Mouse (Mus musculus): ENCODE data around the gene Plekhj1. TPM values are rescaled to one million over a fixed set of nuclear protein-coding genes. Genes with fewer than 3 reads are reported as not detected.

The Plekhj1 gene
- total RNA-seq, 1 experiment from 2014 or later, result 41.3 TPM

- ATAC-seq (replicated peaks; ENCODE audit: insufficient number of reproducible peaks, low FRiP score, low TSS enrichment, poor library complexity, severe bottlenecking), result no peak
These were observed 6.8 kb downstream of the Plekhj1 start for GRCm38 (mm10) chr10:80791476-80792174.

GRCm38 (mm10) chr10:80790761-80791404 lies 7.5 kb downstream of the Plekhj1 start:
- ATAC-seq (replicated peaks; ENCODE audit: insufficient number of reproducible peaks, low FRiP score, low TSS enrichment, poor library complexity, severe bottlenecking), result no peak

- no peak for ATAC-seq (replicated peaks; ENCODE audit: insufficient number of reproducible peaks, low FRiP score, low TSS enrichment, poor library complexity, severe bottlenecking)
These were observed 10.9 kb downstream of the Plekhj1 start for GRCm38 (mm10) chr10:80787517-80787916.

GRCm38 (mm10) chr10:80785963-80786362 lies 12.5 kb downstream of the Plekhj1 start:
- ATAC-seq (replicated peaks; ENCODE audit: insufficient number of reproducible peaks, low FRiP score, low TSS enrichment, poor library complexity, severe bottlenecking), result no peak

GRCm38 (mm10) chr10:80784871-80785270 lies 13.6 kb downstream of the Plekhj1 start:
- ATAC-seq (replicated peaks; ENCODE audit: insufficient number of reproducible peaks, low FRiP score, low TSS enrichment, poor library complexity, severe bottlenecking), result no peak

- ATAC-seq (replicated peaks; ENCODE audit: insufficient number of reproducible peaks, low FRiP score, low TSS enrichment, poor library complexity, severe bottlenecking), result no peak
These were observed 14.1 kb downstream of the Plekhj1 start for GRCm38 (mm10) chr10:80784302-80784701.

- no peak for ATAC-seq (replicated peaks; ENCODE audit: insufficient number of reproducible peaks, low FRiP score, low TSS enrichment, poor library complexity, severe bottlenecking)
These were observed 18.9 kb downstream of the Plekhj1 start for GRCm38 (mm10) chr10:80779565-80779964.

- no peak for ATAC-seq (replicated peaks; ENCODE audit: insufficient number of reproducible peaks, low FRiP score, low TSS enrichment, poor library complexity, severe bottlenecking)
These were observed 21.3 kb downstream of the Plekhj1 start for GRCm38 (mm10) chr10:80777123-80777522.

GRCm38 (mm10) chr10:80776358-80776869 lies 22.0 kb downstream of the Plekhj1 start:
- ATAC-seq (replicated peaks; ENCODE audit: insufficient number of reproducible peaks, low FRiP score, low TSS enrichment, poor library complexity, severe bottlenecking), result no peak

- no peak for ATAC-seq (replicated peaks; ENCODE audit: insufficient number of reproducible peaks, low FRiP score, low TSS enrichment, poor library complexity, severe bottlenecking)
These were observed 22.7 kb downstream of the Plekhj1 start for GRCm38 (mm10) chr10:80775731-80776130.

- no peak for ATAC-seq (replicated peaks; ENCODE audit: insufficient number of reproducible peaks, low FRiP score, low TSS enrichment, poor library complexity, severe bottlenecking)
These were observed 23.4 kb downstream of the Plekhj1 start for GRCm38 (mm10) chr10:80774981-80775380.

GRCm38 (mm10) chr10:80774549-80774948 lies 23.9 kb downstream of the Plekhj1 start:
- ATAC-seq (replicated peaks; ENCODE audit: insufficient number of reproducible peaks, low FRiP score, low TSS enrichment, poor library complexity, severe bottlenecking), result peak; percentile 70

- ATAC-seq (replicated peaks; ENCODE audit: insufficient number of reproducible peaks, low FRiP score, low TSS enrichment, poor library complexity, severe bottlenecking), result no peak
These were observed 24.6 kb downstream of the Plekhj1 start for GRCm38 (mm10) chr10:80773816-80774215.

- ATAC-seq (replicated peaks; ENCODE audit: insufficient number of reproducible peaks, low FRiP score, low TSS enrichment, poor library complexity, severe bottlenecking), result no peak
These were observed 30.1 kb downstream of the Plekhj1 start for GRCm38 (mm10) chr10:80768365-80768764.

- ATAC-seq (replicated peaks; ENCODE audit: insufficient number of reproducible peaks, low FRiP score, low TSS enrichment, poor library complexity, severe bottlenecking), result no peak
These were observed 32.1 kb downstream of the Plekhj1 start for GRCm38 (mm10) chr10:80766161-80766815.

- no peak for ATAC-seq (replicated peaks; ENCODE audit: insufficient number of reproducible peaks, low FRiP score, low TSS enrichment, poor library complexity, severe bottlenecking)
These were observed 32.7 kb downstream of the Plekhj1 start for GRCm38 (mm10) chr10:80765746-80766145.

GRCm38 (mm10) chr10:80763502-80763901 lies 34.9 kb downstream of the Plekhj1 start:
- peak; percentile 33 for ATAC-seq (replicated peaks; ENCODE audit: insufficient number of reproducible peaks, low FRiP score, low TSS enrichment, poor library complexity, severe bottlenecking)

- no peak for ATAC-seq (replicated peaks; ENCODE audit: insufficient number of reproducible peaks, low FRiP score, low TSS enrichment, poor library complexity, severe bottlenecking)
These were observed 36.6 kb downstream of the Plekhj1 start for GRCm38 (mm10) chr10:80761821-80762220.

GRCm38 (mm10) chr10:80760596-80761524 lies 37.6 kb downstream of the Plekhj1 start:
- ATAC-seq (replicated peaks; ENCODE audit: insufficient number of reproducible peaks, low FRiP score, low TSS enrichment, poor library complexity, severe bottlenecking), result no peak
